Mouse (Mus musculus) hindbrain, embryonic 13.5 days (tissue): ENCODE measurements around the gene Ruvbl2. TPM values are rescaled to one million over a fixed set of nuclear protein-coding genes. Genes with fewer than 3 reads are reported as not detected.

Experiments used
- ATAC-seq: fragments of 200-750 bp; cut with Nextera tagmentation; 2 replicates; pipeline ENCODE4 v1.8.0; 2017; ENCODE audit warnings: moderate TSS enrichment; ENCODE audit not compliant: low FRiP score
- H3K27ac ChIP-seq: fragments of 300-500 bp; sonication (generic); 2 replicates; pipeline ENCODE4 v1.5.1; 2015; ENCODE audit warnings: inconsistent platforms, mild to moderate bottlenecking, moderate library complexity
- H3K27me3 ChIP-seq: fragments of 300-500 bp; sonication (generic); 2 replicates; pipeline ENCODE4 v1.6.1; 2015; ENCODE audit warnings: mild to moderate bottlenecking, inconsistent platforms
- H3K36me3 ChIP-seq: fragments of 300-500 bp; sonication (generic); 2 replicates; pipeline ENCODE4 v1.6.1; 2015; ENCODE audit warnings: mild to moderate bottlenecking, inconsistent platforms
- H3K4me1 ChIP-seq: fragments of 300-500 bp; sonication (generic); replicated peaks from 2 replicates; pipeline ENCODE4 v1.6.1; 2015; ENCODE audit warnings: inconsistent platforms
- H3K4me2 ChIP-seq: fragments of 300-500 bp; sonication (generic); 2 replicates; pipeline ENCODE4 v1.6.1; 2015; ENCODE audit warnings: inconsistent platforms, mild to moderate bottlenecking, moderate library complexity
- H3K4me3 ChIP-seq: fragments of 300-500 bp; sonication (generic); 2 replicates; pipeline ENCODE4 v1.5.1; 2015; ENCODE audit warnings: mild to moderate bottlenecking, inconsistent platforms
- H3K9ac ChIP-seq: fragments of 300-500 bp; sonication (generic); 2 replicates; pipeline ENCODE4 v1.6.1; 2015; ENCODE audit warnings: mild to moderate bottlenecking, inconsistent platforms
- H3K9me3 ChIP-seq: fragments of 300-500 bp; sonication (generic); 2 replicates; pipeline ENCODE4 v1.6.1; 2016; ENCODE audit warnings: inconsistent platforms
- WGBS: fragments of 180-500 bp; shearing (Covaris S2); methylation state at CpG from one replicate; pipeline ENCODE4 v1.1.7; 2015; 5-methylcytosine and 5-hydroxymethylcytosine counted together
- polyA plus RNA-seq: library from polyadenylated mRNA; unstranded; fragments of >200 nt; fragmentation: Nextera tagmentation; extraction: Ambion mirVana; gene quantifications from 2 replicates; pipeline ENCODE4 v1.2.1, GENCODE M21; 2015

Gene Ruvbl2
- polyA plus RNA-seq, 1 experiment from 2014 or later: 110 TPM

- Histone ChIP-seq H3K4me1 (peaks cover 21% of the 10 kb centered on the region), H3K36me3 (peaks cover 4% of the 10 kb centered on the region), H3K4me2 (0 out of 2 replicates have a peak overlapping the region, but pooled peaks have one; percentile 7), H3K4me3 (0 out of 2 replicates have a peak overlapping the region, but pooled peaks have one; percentile 17), H3K27ac (no peak overlapping the region), H3K9ac (no peak overlapping the region; the same call in 1 of the 2 replicates), H3K9me3 (no peaks in the 10 kb centered on the region), H3K27me3 (peaks cover 100% of the 10 kb centered on the region)
- no peak for ATAC-seq
- 10% methylated on average over 37 of the region's 37 CpGs for WGBS
These were observed 22.3 kb downstream of the Ruvbl2 start for GRCm38 (mm10) chr7:45415636-45416035.

GRCm38 (mm10) chr7:45414740-45415224 lies 23.1 kb downstream of the Ruvbl2 start:
- no peak for ATAC-seq
- Histone ChIP-seq H3K4me3 (no peak overlapping the region), H3K27me3 (peaks cover 100% of the 10 kb centered on the region), H3K27ac (no peak overlapping the region), H3K4me1 (peaks cover 21% of the 10 kb centered on the region), H3K9me3 (no peaks in the 10 kb centered on the region), H3K9ac (no peak overlapping the region), H3K4me2 (no peak overlapping the region), H3K36me3 (no peaks in the 10 kb centered on the region)
- 47% methylated on average over 12 of the region's 12 CpGs for WGBS

- Histone ChIP-seq H3K9me3 (no peaks in the 10 kb centered on the region), H3K4me1 (peaks cover 21% of the 10 kb centered on the region), H3K4me3 (peak overlapping the region; percentile 52), H3K36me3 (no peaks in the 10 kb centered on the region), H3K27ac (no peak overlapping the region), H3K4me2 (peak overlapping the region; percentile 80), H3K9ac (peak overlapping the region; percentile 76), H3K27me3 (peaks cover 100% of the 10 kb centered on the region)
- ATAC-seq: no peak
- WGBS: 2% methylated on average over 21 of the region's 27 CpGs
These were observed 23.8 kb downstream of the Ruvbl2 start for GRCm38 (mm10) chr7:45413864-45414739.

- peaks cover 21% of the 10 kb centered on the region for H3K4me1 ChIP-seq
- peak within 1 kb of the TSS; percentile 80 for H3K4me2 ChIP-seq
- H3K4me3 ChIP-seq: peak within 1 kb of the TSS; percentile 52
- H3K9ac ChIP-seq: peak within 1 kb of the TSS; percentile 76
- whole genome bisulfite sequencing: 3% methylated on average over 41 of the region's 45 CpGs
- peaks cover 100% of the 10 kb centered on the region for H3K27me3 ChIP-seq
- H3K27ac ChIP-seq: no peak within 1 kb of the TSS
- H3K9me3 ChIP-seq: no peaks in the 10 kb centered on the region
- H3K36me3 ChIP-seq: no peaks in the 10 kb centered on the region
- ATAC-seq: peak; percentile 35; the same call in 1 of the 2 replicates
These were observed 24.6 kb downstream of the Ruvbl2 start, which contains the start of gene Ntf5 for GRCm38 (mm10) chr7:45413113-45413863. Gene Ntf5 (plus strand): TSS chr7:45413695.

- H3K4me2 ChIP-seq: no peak overlapping the region
- H3K9ac ChIP-seq: no peak overlapping the region
- no peaks in the 10 kb centered on the region for H3K9me3 ChIP-seq
- H3K27ac ChIP-seq: no peak overlapping the region
- H3K4me1 ChIP-seq: peaks cover 18% of the 10 kb centered on the region
- 88% methylated on average over 2 of the region's 2 CpGs for WGBS
- no peak overlapping the region for H3K4me3 ChIP-seq
- ATAC-seq: no peak
- H3K27me3 ChIP-seq: peaks cover 100% of the 10 kb centered on the region
- H3K36me3 ChIP-seq: no peaks in the 10 kb centered on the region
These were observed 25.5 kb downstream of the Ruvbl2 start for GRCm38 (mm10) chr7:45412421-45412820.

- H3K9me3 ChIP-seq: no peaks in the 10 kb centered on the region
- H3K4me1 ChIP-seq: peaks cover 26% of the 10 kb centered on the region
- no peak for ATAC-seq
- no peak overlapping the region for H3K4me2 ChIP-seq
- H3K27ac ChIP-seq: no peak overlapping the region
- H3K4me3 ChIP-seq: no peak overlapping the region
- 87% methylated on average over 8 of the region's 8 CpGs for WGBS
- H3K9ac ChIP-seq: no peak overlapping the region
- H3K27me3 ChIP-seq: peaks cover 100% of the 10 kb centered on the region
- H3K36me3 ChIP-seq: no peaks in the 10 kb centered on the region
These were observed 28.3 kb downstream of the Ruvbl2 start for GRCm38 (mm10) chr7:45409497-45410163.

GRCm38 (mm10) chr7:45408949-45409348 lies 28.9 kb downstream of the Ruvbl2 start:
- Histone ChIP-seq H3K4me2 (no peak overlapping the region), H3K9ac (no peak overlapping the region), H3K27me3 (peaks cover 93% of the 10 kb centered on the region), H3K4me3 (no peak overlapping the region), H3K27ac (no peak overlapping the region), H3K4me1 (peaks cover 23% of the 10 kb centered on the region), H3K9me3 (no peaks in the 10 kb centered on the region), H3K36me3 (no peaks in the 10 kb centered on the region)
- no peak for ATAC-seq
- 89% methylated on average over 17 of the region's 17 CpGs for WGBS

- Histone ChIP-seq H3K9ac (no peak overlapping the region), H3K27me3 (peaks cover 87% of the 10 kb centered on the region)
- 76% methylated on average over 7 of the region's 7 CpGs for WGBS
These were observed 29.5 kb downstream of the Ruvbl2 start for GRCm38 (mm10) chr7:45408351-45408750.

GRCm38 (mm10) chr7:45407836-45408235 lies 30.1 kb downstream of the Ruvbl2 start:
- H3K27ac ChIP-seq: no peak overlapping the region
- no peak for ATAC-seq
- H3K36me3 ChIP-seq: no peaks in the 10 kb centered on the region
- no peak overlapping the region for H3K9ac ChIP-seq
- no peak overlapping the region for H3K4me2 ChIP-seq
- no peaks in the 10 kb centered on the region for H3K9me3 ChIP-seq
- WGBS: 78% methylated on average over 10 of the region's 10 CpGs
- H3K4me1 ChIP-seq: peaks cover 14% of the 10 kb centered on the region
- peaks cover 82% of the 10 kb centered on the region for H3K27me3 ChIP-seq
- no peak overlapping the region for H3K4me3 ChIP-seq

More at GRCm38 (mm10) chr7:45408351-45408750, 29.5 kb downstream of the Ruvbl2 start:
- Histone ChIP-seq H3K4me1 (peaks cover 17% of the 10 kb centered on the region), H3K9me3 (no peaks in the 10 kb centered on the region), H3K4me3 (no peak overlapping the region), H3K27ac (no peak overlapping the region), H3K36me3 (no peaks in the 10 kb centered on the region), H3K4me2 (no peak overlapping the region)
- ATAC-seq: no peak

- peak overlapping the region; percentile 51 for H3K4me2 ChIP-seq
- peaks cover 68% of the 10 kb centered on the region for H3K27me3 ChIP-seq
- WGBS: 2% methylated on average over 113 of the region's 114 CpGs
- no peaks in the 10 kb centered on the region for H3K9me3 ChIP-seq
- H3K9ac ChIP-seq: peak overlapping the region; percentile 60
- no peak for ATAC-seq
- H3K4me1 ChIP-seq: peaks cover 14% of the 10 kb centered on the region
- H3K27ac ChIP-seq: no peak overlapping the region
- H3K4me3 ChIP-seq: peak overlapping the region; percentile 34
- H3K36me3 ChIP-seq: no peaks in the 10 kb centered on the region
These were observed 31.4 kb downstream of the Ruvbl2 start for GRCm38 (mm10) chr7:45406157-45407156.
